Mouse (Mus musculus) right cerebral cortex, postnatal 10 days (tissue): ENCODE data around the gene Ccdc63.
A peak's percentile ranks its signal among the peaks of the same experiment; 100 is the strongest.

Experiments
- DNase-seq, 2 experiments: peaks; one replicate each; pipeline ENCODE4 v3.0.0; 2021; ENCODE audit warnings: low spot score in 2 of 2

Ccdc63 gene

DNA sequence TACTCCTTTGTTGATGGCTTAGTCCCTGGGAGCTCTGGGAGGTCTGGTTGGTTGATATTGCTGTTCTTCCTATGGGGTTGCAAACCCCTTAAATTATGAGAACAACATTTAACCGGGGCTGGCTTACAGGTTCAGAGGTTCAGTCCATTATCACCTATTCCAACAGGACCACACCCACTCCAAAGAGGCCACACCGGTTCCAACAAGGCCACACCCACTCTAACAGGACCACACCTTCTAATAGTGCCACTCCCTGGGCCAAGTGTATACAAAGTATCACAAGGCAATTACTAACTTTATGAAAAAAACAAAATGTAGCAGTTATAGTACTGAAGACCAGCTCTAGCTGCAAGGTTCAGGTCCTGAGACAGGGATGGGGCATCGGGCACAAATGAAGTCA is 56.2 kb downstream of the Ccdc63 start:
- no peak for DNase-seq

DNA sequence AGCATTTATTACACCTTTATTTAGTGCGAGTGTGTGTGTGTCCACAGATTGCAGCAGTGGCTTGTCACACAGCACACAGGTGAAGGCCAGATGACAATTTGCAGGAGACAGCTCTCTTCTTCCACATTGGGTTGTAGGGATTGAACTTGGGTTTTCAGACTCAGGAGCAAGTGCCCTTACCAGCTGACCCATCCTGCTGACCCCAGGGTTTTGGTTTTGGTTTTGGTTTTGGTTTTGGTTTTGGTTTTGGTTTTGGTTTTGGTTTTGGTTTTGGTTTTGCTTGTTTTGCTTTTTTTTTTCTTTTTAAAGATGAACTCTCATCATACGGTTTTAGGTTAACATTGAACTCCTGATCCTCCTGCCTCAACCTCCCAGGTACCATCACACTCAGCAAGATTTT is 57.3 kb downstream of the Ccdc63 start:
- no peak for DNase-seq

DNA sequence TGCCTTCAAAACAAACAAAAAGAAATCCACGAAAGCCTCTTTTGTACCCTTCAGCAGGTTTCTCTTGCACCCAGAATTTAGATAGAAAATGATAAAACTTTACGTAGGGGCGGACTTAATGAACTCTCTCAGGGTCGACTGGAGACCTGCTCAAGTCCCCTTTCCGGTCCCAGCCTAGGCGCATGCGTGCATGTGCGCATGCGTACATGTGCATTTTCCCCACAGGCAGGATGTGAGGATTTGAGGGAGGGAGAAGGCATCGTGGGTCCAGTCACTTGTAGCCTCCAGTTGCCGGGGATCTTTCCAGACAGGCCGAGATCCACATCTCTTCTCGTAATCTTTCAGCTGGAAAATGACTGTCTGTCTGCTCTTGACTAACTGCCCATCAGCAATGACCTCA is 59.2 kb downstream of the Ccdc63 start:
- no peak for DNase-seq

DNA sequence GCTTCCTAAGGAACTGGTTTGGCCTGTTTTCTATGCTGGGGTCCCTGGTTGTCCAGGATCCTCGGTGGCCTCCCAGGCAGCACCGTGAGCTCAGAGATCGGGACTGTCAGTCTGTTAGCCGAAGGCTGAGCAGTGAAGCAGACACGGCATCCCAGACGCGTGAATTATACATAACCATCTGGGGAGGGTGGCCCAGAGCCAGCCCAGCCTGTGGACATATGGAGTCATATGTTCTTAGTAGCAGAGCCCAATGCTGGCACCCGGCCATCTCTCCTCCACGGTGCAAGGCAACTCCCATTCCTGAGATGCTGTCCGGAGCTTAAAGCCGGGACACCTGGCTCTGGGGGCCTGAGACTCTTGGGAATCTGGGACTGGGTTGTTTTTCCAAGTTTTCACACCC is 59.7 kb downstream of the Ccdc63 start:
- peak; percentile 94 to 96 for DNase-seq

DNA sequence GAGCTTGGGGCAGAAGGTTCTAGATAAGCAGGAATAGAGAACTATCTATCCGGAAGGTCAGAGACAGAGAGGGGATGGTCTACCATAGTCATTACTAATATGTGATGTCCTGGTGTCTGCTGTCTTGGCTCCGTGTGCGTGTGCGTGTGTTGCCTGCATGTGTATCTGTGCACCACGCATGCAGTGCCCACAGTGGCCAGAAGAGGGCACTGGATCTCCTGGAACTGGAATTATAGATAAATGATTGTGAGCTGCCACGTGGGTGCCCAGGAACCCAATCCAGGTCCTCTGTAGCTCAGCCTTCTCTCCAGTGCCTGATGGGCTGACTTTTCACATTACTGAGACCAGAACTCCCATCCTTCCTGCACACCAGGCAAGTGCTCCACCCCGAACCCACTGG is 60.8 kb downstream of the Ccdc63 start:
- DNase-seq = no peak

DNA sequence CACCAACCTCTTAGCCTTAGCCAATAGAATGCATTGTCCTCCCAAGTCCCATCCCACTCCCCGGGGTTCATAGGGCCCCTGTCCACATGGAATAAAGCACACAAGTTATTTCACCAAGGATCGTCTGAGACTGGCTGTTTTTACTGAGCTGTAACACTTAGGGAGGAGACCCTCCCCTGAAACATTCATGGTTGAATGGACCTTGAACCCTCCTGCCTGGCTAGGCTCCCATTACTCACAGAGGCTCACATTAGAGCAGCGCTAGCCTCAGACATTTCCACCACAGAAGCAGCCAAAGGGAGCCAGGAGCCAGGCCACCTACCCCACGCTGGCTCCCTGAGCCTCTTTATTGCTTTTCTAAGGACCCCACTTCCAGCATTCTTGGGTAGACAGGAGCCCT is 63.4 kb downstream of the Ccdc63 start:
- DNase-seq = no peak

DNA sequence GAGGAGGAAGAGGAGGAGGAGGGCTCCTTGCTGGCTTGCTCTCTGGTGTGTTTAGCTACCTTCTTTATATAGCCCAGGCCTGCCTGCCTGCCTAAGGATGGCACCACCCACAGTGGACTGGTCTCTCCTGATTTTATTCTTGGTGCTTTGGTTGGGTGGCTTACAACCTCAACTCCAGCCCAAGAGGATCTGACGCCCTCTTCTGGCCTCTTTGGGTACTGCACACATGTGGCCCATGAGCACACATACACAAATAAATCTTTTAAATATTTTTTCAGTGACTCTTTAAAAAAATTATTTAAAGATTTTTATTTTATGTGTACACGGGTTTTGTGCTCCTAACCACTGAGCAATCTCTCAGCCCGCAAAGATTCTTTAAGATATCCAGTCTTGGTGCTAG is 64.9 kb downstream of the Ccdc63 start:
- DNase-seq = no peak

DNA sequence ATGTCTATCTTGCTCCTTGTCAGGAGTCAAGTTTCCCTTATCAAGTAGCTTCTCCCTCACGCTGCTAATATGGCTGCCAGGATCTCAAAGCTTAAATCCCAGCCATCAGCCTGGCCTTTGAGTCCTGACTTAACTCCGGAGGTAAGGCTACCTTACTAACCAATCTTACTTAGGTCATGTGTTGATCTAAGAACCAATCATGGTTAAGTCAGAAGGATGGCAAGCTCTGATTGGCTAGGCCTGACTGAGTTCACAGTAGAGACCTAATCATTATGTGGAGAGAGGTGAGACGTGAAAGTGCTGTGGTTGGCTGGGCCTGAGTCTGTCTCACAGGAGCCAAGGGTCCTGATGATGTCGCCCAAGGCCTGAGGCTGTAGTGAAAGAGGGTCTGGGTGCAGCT is 68.6 kb downstream of the Ccdc63 start:
- no peak for DNase-seq

DNA sequence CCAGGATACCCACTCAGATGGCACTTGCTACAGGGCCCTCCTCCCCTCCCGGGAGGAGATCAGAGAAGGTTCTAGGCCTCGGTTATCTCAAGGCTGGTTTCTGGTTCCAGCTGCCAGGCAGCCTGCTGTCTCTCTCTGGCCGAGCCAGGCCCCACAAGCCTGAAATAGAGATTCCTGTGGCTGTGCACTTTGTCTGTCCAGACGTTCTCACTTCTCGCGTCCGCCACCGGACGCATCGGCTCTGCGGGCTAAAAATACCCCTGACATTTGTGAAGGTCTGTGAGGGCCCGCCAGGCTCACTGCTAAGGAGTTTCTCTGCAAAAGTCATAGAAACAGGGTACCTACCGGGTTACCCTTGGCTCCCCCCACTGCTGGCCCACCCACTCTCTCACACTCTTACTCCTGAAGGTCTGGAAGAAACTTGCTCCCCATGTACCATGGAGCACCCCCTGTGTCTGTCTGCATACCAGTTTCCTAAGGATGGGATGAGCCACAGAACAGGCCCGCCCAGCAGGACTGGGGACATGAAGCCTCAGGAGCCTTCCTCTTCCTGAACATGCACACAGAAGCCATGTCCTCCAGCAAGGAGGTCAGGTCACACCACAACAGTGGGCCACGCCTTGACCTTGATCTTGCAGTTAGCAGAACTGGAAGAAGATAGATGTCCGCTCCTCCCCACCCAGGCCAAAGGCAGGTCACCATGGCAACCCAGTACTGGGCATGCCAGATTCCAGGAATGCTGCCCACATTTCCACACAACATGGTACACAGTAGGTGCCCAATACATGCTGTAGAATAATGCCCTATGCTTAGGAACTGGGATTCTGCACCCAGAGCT is 69.4 kb downstream of the Ccdc63 start:
- peak in 1 of 2 experiments; percentile 61 for DNase-seq

DNA sequence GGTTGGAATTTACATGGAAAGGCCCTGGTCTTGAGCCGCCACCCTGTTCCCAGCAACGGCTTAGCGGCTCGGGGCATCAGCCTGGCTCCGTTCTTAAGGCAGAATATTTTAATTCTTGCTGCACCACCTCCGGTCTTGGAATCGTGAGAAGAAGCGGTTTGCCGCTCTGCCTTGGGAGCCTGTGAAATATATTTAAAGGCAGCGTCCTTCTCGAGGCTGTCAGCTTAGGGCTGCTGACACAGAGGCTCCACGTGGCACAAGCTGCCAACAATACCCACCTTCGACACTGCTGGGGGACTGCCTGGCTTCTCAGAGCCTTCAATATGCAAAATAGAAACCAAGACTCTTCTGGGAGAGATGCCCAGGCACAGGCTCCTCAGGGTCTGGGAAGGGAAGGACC is 72.1 kb downstream of the Ccdc63 start:
- DNase-seq = peak in 1 of 2 experiments; percentile 54

DNA sequence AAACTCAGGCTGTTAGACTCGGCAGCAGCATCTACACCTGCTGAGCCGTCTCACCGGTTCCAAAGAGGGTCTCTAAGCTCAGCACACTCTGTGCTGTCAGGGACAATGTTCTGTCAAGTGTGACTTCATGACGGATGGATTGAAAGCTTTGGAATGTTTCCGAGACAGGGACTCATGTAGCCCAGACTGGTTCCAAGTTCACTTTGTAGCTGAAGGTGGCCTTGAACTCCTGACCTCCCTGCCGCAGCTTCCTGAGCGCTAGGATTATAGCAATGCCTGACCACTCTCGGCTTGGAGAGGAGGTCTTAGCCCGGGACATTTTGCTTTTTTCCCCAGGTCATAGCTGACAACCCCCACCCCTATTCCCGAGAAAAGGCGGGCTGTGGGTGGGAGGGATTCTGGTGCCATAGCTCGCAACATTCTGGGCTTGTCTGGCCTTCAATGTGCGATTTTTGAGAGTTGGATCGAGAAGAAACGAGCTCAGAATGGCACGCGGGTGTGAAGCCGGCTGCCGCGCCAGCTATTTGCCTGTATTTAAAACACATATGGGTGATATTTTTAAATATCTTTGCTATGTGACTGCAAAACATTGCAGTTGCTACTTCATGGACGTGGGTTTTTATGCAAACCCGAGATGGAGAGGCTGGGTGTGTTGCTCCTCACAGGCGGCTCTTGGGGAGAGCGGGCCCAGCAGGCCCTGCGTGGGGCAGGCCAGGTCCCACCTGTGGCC is 77.3 kb downstream of the Ccdc63 start:
- DNase-seq = peak; percentile 78 to 86

DNA sequence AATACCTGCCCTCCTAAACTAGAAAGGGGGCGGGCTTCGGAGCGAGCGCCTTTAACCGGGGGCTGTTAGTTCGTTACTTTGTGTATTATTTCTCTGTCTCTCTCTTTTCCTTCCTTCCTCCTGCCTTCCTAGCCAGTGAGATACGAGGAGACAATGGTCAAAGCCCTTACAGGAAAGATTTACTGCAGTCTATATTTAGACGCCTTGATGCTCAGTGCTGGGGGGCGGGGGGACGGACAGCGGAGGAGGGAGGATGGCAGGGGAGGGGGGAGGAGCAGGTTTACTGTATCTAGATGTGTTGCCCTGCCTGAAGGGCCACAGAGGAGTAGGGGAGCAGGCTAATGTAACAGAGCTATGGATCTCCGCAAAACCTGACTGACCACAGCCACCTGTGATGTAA is 78.1 kb downstream of the Ccdc63 start:
- DNase-seq = no peak

DNA sequence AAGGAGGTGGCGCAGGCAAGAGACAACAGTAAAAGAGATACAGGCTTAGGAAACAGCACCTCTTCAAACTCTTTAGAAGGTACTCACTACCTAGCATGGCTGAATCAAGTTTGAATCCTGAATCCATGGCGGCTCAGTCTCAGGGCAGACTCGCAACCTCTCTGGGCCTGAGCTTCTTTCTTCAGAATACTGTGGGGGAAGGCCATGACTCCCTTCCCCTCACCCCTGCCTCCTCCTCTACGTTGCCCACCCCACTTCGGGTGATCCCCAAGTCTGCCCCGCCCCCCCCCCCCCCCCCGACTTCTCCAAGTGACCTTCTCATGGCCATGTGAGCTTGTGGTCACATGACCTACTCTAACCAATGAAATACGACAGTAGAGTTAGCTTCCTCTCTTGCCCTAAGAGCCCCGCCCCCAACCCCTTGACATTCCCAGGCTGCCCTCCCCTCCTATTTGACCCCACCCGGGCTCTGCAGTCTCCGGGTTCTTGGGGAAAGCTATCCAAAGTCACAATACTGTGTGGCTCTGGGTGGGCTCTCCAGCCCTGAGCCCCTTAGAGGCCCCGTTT is 79.8 kb downstream of the Ccdc63 start:
- DNase-seq = peak in 1 of 2 experiments; percentile 23

DNA sequence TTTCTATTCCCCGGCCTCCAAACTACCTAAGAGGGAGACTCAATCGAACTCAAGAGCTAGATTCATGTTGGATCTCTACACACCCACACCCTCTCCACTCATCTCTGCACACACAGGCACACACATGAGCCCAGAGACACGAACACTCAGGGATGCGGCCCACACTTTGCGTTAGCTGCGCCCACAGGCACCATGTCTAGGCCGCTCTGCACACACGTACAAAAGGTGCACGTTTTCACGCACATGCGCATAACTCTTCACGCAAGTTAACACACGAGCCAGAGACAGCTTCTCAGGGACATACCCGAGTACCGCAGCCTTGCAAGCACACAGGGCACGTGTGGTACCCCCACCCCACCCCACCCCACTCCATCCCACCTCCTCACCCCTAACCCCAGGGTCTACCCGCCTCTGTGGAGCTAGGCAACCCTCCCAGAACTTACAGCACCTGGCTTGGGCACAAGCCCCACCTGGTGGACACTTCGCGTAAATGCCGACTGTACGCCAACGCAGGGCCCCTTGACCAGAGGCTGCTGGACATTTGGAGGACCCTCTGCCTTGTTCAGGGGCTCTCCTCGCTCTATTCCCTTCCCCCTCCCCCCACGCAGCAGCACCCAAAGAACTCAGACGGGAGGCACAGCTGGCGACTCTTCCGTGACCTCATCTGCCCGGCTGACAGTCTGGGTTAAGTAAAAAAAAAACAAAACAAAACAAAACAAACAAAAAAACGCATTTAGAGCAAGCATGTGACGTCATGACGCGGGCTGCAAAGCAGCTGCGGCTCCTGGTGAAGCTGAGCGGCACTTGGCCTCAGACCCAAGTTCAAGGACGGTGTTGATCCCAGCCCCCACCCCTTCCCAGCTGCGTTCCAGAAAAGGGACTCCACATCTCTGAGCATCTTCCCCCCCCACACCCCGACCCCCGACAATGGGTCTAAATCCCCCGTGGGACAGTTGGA is 81.3 kb downstream of the Ccdc63 start:
- DNase-seq = peak in 1 of 2 experiments; percentile 72
